Mouse (Mus musculus) limb, embryonic 13.5 days (tissue): ENCODE results near the gene Mrpl45. TPM values are rescaled to one million over a fixed set of nuclear protein-coding genes. Genes with fewer than 3 reads are reported as not detected.

ENCODE experiments used
- polyA plus RNA-seq: library from polyadenylated mRNA; unstranded; fragments of >200 nt; fragmentation: Nextera tagmentation; extraction: Ambion mirVana; gene quantifications from 2 replicates; pipeline ENCODE4 v1.2.1, GENCODE M21; 2015

Mrpl45 gene
- polyA plus RNA-seq, 1 experiment from 2014 or later = 45.8 TPM

Other genes with a start within 250 kb of the Mrpl45 start
- 0.09 TPM in 1 of 2 replicates, not detected in the other for gene Tbx21, start 200.4 kb upstream of the Mrpl45 start, polyA plus RNA-seq
- gene Tbkbp1, start 164.2 kb upstream of the Mrpl45 start, polyA plus RNA-seq = 8.2 and 8.4 TPM in 2 replicates
- gene Kpnb1, start 127.8 kb upstream of the Mrpl45 start, polyA plus RNA-seq = 57.3 and 59.2 TPM in 2 replicates
- gene Npepps, start 35.1 kb upstream of the Mrpl45 start, polyA plus RNA-seq = 90.8 and 96.0 TPM in 2 replicates
- 0.04 and 0.09 TPM in 2 replicates for gene Gpr179, start 36.4 kb downstream of the Mrpl45 start, polyA plus RNA-seq
- gene Socs7, start 46.8 kb downstream of the Mrpl45 start, polyA plus RNA-seq = 4.4 and 4.9 TPM in 2 replicates
- gene Arhgap23, start 99.8 kb downstream of the Mrpl45 start, polyA plus RNA-seq = 6.7 and 7.2 TPM in 2 replicates
- gene 4933428G20Rik, start 184.6 kb downstream of the Mrpl45 start, polyA plus RNA-seq = 1.1 and 1.5 TPM in 2 replicates